Mouse (Mus musculus) spleen, adult 12 weeks (tissue): ENCODE measurements around the gene Gm20532.

Experiments
- DNase-seq: peaks from one replicate; pipeline ENCODE4 v3.0.0; 2022; ENCODE audit warnings: low spot score

Gm20532 gene

DNA sequence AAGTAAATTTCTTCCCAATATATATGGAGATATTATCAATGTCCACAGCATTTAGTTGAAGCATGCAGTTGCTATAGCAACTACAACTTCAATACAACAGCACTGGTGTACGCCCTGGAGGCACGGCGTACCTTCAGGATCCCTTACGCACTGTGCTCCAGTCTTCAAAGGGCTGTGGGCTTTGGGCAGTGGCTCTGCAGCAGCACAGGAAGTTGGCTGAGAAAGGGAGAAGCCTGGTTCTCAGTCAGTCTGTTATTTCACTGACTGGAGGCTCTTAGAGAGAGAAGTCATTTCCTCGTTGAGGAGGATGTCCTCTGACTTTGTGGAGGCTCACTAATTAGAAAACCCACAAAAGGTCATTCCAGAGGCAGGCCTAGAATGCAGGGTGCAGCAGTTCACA lies 36.5 kb downstream of the Gm20532 start:
- no peak for DNase-seq

GRCm38 (mm10) chr2:26625419-26625818 lies 39.0 kb downstream of the Gm20532 start:
- no peak for DNase-seq

DNA sequence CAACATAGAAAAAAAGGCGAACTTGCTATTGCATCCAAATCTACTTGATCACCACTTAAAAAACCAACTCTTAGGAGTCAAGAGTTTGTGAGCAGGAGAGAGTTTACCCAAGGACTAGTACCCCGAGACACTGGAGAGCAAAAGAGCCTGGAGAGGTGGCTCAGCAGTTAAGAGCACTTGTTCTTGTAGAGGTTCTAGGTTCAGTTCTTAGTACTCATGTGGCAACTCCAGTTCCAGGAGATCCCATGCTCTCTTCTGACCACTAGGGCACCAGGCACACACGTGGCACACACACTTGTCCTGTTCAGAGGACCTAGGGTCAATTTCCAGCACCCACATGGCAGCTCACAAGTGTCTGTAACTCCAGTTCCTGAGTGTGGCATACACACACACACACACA lies 39.6 kb downstream of the Gm20532 start:
- no peak for DNase-seq

DNA sequence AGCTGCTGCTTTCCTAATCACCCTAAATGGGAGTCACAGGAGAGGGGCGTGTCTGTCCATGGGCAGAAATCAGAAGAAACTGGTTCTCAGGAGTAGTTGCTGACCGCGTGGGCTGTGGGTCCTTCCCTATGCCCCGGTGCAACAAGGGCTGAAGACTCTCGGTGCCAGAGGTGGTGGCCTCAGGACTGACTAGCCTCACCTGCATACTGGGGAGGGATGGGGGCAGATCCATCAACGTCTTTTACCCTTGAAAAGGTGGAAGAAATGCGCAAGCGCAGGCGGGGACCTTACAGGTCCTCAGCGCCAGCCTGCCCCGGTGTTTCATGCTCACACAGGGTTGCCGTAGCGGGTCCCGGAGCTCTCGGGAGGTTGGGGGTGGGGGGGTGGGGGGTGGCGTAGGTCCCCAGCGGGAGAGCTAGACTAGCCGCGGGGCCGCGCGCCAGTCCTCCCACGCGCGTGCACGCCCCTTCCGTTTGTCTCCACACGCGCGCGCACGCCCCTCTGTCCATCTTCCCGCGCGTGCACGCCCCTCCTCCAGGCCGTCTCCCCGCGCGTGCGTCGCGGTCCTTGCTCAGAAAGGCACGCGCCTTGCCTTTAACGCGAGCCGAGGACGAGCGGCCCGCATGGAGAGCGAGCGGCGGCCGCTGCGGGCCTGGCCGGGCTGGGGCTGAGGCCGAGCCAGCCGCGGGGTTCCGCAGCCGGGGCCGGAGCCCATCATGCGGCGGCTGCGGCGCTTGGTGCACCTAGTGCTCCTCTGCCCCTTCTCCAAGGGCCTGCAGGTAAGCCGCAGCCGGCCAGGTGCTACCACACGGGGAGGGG lies 41.7 kb downstream of the Gm20532 start, which contains the start of gene Fam69b:
TSS of gene Fam69b (plus strand) at position 537 of the 819 bp plus-strand sequence.
- DNase-seq: no peak

DNA sequence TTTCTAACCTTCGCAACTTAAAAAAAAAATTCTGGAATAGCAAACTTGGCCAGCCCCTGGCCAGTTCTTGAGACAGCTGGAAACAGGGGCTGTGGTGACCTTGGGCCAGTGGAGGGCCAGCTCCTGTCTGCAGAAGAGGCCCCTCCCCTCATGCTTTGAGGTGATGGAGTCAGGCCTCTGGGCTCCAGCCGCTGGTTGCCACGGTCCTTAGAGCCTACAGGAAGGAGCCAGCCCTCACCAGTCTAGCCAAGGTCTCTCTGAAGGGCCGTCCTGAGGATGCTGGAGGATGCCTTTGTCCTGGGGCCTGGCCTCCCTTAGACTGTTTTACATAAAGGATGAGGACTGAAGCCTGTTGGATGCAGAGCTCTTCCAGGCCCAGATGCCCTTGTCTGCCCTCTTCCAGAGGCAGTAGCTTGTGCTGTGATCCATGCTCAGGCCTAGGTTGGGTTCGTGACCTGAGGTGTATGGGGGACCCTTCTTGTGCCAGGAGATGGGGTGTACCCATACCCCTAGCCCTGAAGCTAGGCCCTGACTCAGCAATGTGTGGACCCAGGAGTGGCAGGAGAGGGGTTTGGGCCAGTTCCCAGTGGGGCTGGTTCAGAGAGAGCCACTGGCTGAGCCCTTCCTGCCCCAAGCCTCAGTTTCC lies 42.5 kb downstream of the Gm20532 start:
- no peak for DNase-seq

DNA sequence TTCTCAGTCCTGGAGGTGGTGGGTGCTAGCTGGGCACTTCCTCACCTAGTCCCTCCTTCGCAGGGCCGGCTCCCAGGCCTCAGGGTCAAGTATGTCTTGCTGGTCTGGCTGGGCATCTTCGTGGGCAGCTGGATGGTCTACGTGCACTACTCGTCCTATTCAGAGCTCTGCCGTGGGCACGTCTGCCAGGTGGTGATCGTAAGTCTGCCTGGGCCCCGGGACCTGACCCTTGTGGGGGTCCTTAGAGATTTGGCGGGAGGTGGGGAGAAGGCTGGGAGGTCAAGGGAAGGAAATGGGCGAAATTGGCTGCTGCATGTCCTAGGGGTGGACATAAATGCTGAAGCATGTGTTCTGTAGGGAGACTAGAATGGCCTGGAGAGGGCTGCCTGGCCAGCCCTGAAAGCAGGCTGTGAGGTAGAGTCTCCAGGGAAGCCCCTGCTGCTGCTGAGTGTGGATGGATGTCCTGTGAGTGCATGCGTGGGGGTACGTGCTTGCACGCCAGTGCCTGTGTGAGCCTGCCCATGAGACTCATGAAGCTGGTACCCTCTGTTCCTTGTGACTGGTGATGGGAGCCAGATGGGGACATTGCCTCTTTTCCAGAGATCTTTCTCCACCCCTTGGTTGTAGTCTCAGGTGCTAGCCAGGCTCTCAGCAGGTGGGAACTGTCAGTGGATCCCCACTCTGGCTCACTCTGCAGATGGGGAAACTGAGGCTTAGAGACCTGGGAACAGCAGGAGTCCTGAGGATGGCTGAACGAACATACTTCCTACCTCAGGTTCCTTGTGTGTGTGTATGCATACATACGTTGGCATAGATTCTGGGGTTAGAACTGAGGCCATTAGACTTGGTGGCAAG lies 46.3 kb downstream of the Gm20532 start:
- no peak for DNase-seq

GRCm38 (mm10) chr2:26633953-26634530 lies 47.6 kb downstream of the Gm20532 start:
- no peak for DNase-seq

DNA sequence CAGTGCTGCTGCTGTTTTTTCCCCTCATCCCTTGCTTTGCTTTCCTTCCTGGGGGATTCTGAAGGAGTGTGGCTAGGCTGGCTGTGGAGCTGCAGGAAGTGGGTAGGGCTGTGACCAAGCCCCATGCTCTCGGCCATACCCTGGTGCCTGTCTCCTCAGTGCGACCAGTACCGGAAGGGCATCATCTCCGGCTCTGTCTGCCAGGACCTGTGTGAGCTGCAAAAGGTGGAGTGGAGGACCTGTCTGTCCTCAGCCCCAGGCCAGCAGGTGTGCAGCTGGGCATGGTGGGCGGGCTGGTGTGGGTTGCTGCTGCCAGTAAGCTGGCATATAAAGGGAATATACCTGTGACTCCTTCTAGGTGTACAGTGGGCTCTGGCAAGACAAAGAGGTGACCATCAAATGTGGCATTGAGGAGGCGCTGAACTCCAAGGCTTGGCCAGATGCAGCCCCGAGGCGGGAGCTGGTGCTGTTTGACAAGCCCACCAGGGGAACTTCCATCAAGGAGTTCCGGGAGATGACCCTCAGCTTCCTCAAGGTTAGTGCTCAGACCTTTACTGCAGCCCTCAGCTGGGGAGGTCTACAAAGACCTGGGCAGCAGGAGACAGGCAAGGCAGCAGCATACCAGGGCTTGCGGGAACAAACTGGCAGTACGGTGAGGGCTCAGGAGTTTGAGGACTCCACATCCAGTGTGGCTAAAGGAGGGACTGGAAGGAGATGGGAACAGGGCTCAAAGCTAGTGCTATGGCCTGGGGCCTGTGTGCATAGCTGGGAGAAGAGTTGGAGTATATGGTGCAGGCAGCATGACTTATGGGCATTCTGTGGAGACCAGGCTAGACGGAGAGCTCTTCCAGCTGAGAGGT lies 48.4 kb downstream of the Gm20532 start:
- DNase-seq: no peak

DNA sequence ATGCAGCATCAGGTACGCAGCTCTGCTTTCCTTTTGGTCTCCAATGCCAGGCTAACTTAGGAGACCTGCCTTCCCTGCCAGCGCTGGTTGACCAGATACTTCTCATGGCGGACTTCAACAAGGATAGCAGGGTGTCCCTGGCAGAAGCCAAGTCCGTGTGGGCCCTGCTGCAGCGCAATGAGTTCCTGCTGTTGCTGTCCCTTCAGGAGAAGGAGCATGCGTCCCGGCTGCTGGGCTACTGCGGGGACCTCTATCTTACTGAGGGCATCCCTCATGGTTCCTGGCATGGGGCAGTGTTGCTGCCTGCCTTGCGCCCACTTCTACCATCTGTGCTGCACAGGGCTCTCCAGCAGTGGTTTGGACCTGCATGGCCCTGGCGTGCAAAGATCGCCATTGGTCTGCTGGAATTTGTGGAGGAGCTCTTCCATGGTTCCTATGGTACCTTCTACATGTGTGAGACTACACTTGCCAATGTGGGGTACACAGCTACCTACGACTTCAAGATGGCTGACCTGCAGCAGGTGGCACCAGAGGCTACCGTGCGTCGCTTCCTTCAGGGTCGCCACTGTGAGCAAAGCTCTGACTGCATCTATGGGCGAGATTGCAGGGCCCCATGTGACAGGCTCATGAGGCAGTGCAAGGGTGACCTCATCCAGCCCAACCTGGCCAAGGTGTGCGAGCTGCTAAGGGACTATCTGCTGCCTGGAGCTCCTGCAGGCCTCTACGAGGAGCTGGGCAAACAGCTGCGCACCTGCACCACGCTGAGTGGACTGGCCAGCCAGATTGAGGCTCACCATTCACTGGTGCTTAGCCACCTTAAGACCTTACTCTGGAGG lies 49.3 kb downstream of the Gm20532 start:
- DNase-seq: no peak

GRCm38 (mm10) chr2:26636325-26636635 lies 49.8 kb downstream of the Gm20532 start:
- DNase-seq: no peak

GRCm38 (mm10) chr2:26637316-26637932 lies 51.0 kb downstream of the Gm20532 start:
- no peak for DNase-seq

- no peak for DNase-seq
These were observed 51.6 kb downstream of the Gm20532 start for GRCm38 (mm10) chr2:26638039-26638438.

DNA sequence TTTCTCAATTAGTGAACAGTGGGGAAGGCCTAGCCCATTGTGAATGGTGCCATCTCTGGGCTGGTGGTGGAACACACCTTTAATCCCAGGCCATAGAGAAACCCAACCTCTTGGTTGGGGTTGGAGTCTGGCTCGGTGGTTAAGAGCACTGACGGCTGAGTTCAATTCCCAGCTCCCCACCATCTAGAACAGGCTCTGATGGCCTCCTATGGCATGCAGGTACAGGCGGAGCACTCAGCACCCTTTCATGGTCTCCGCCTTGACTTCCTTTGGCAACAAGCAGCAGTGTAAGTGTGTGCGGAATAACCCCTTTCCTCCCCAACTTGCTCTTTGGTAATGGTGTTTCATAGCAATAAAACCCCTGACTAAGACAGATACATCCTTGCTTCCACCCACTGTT lies 52.1 kb downstream of the Gm20532 start:
- no peak for DNase-seq

DNA sequence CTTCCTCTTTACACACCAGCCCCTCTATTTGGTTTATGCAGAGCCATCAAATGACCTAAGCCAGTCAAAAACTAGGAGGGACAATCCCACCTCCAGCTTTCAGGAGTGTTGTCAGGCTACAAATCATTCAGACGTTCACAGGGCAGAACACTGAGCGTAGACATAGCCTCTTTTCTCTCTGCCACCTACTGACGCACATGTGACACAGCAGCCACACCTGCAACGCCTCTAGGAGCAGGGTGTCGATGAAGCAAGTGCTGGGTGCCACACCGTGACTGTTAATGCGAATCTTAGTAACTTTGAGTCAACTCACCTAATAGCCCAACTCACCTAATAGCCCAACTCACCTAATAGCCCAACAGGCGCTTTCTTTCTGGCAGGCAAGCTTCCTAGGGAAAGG lies 52.6 kb downstream of the Gm20532 start:
- DNase-seq: peak; percentile 49

GRCm38 (mm10) chr2:26639838-26640830 lies 53.7 kb downstream of the Gm20532 start:
- peak; percentile 85 for DNase-seq

- DNase-seq: no peak
These were observed 54.7 kb downstream of the Gm20532 start for GRCm38 (mm10) chr2:26641006-26641647.

- peak; percentile 50 for DNase-seq
These were observed 57.5 kb downstream of the Gm20532 start for GRCm38 (mm10) chr2:26643942-26644341.

GRCm38 (mm10) chr2:26646643-26647293 lies 60.3 kb downstream of the Gm20532 start:
- peak; percentile 70 for DNase-seq
